Mouse (Mus musculus) gastrocnemius, postnatal 25 days (tissue): ENCODE measurements at regions not wholly inside any gene's neighbourhood (a gene's known extent, or its start where the extent isn't known, plus 50 kb on each side); places are given as distances from the start of the nearest gene placed in this dataset.

Experiments used
- DNase-seq: peaks from one replicate; pipeline ENCODE4 v3.0.0; 2022

GRCm38 (mm10) chr2:50690120-50691103 is 393.8 kb upstream of the Mmadhc start:
- DNase-seq, result peak; percentile 28

GRCm38 (mm10) chr2:50687672-50688151 is 391.1 kb upstream of the Mmadhc start:
- no peak for DNase-seq

- DNase-seq, result peak; percentile 62
Measured at GRCm38 (mm10) chr2:50687222-50687621, 390.6 kb upstream of the Mmadhc start.

GRCm38 (mm10) chr2:50677456-50677855 is 380.9 kb upstream of the Mmadhc start:
- DNase-seq, result no peak

GRCm38 (mm10) chr2:50675736-50676550 is 379.3 kb upstream of the Mmadhc start:
- no peak for DNase-seq

- DNase-seq, result no peak
Measured at GRCm38 (mm10) chr2:50674856-50675175, 378.2 kb upstream of the Mmadhc start.

GRCm38 (mm10) chr2:50674151-50674855 is 377.7 kb upstream of the Mmadhc start:
- DNase-seq, result no peak

- no peak for DNase-seq
Measured at GRCm38 (mm10) chr2:50669297-50669696, 372.7 kb upstream of the Mmadhc start.

- DNase-seq, result no peak
Measured at GRCm38 (mm10) chr2:50668789-50669188, 372.2 kb upstream of the Mmadhc start.

GRCm38 (mm10) chr2:50667180-50667579 is 370.6 kb upstream of the Mmadhc start:
- no peak for DNase-seq

- no peak for DNase-seq
Measured at GRCm38 (mm10) chr2:50662504-50662903, 365.9 kb upstream of the Mmadhc start.

GRCm38 (mm10) chr2:50660000-50660399 is 363.4 kb upstream of the Mmadhc start:
- no peak for DNase-seq

GRCm38 (mm10) chr2:50657826-50658225 is 361.2 kb upstream of the Mmadhc start:
- DNase-seq, result no peak

- no peak for DNase-seq
Measured at GRCm38 (mm10) chr2:50656351-50656750, 359.8 kb upstream of the Mmadhc start.

- DNase-seq, result no peak
Measured at GRCm38 (mm10) chr2:50654953-50655324, 358.3 kb upstream of the Mmadhc start.

GRCm38 (mm10) chr2:50654221-50654952 is 357.8 kb upstream of the Mmadhc start:
- no peak for DNase-seq

- DNase-seq, result no peak
Measured at GRCm38 (mm10) chr2:50653121-50653615, 356.6 kb upstream of the Mmadhc start.

- no peak for DNase-seq
Measured at GRCm38 (mm10) chr2:50649656-50650055, 353.1 kb upstream of the Mmadhc start.

- no peak for DNase-seq
Measured at GRCm38 (mm10) chr2:50643219-50643618, 346.6 kb upstream of the Mmadhc start.

GRCm38 (mm10) chr2:50642198-50642597 is 345.6 kb upstream of the Mmadhc start:
- no peak for DNase-seq

GRCm38 (mm10) chr2:50635896-50636295 is 339.3 kb upstream of the Mmadhc start:
- DNase-seq, result no peak

GRCm38 (mm10) chr2:50631786-50632185 is 335.2 kb upstream of the Mmadhc start:
- no peak for DNase-seq
